Mouse (Mus musculus): ENCODE measurements around the gene Hacd3. TPM values are rescaled to one million over a fixed set of nuclear protein-coding genes. Genes with fewer than 3 reads are reported as not detected.

The Hacd3 gene
- total and polyA plus RNA-seq, 2 experiments from 2014 or later = 35.8 to 37.4 TPM

DNA sequence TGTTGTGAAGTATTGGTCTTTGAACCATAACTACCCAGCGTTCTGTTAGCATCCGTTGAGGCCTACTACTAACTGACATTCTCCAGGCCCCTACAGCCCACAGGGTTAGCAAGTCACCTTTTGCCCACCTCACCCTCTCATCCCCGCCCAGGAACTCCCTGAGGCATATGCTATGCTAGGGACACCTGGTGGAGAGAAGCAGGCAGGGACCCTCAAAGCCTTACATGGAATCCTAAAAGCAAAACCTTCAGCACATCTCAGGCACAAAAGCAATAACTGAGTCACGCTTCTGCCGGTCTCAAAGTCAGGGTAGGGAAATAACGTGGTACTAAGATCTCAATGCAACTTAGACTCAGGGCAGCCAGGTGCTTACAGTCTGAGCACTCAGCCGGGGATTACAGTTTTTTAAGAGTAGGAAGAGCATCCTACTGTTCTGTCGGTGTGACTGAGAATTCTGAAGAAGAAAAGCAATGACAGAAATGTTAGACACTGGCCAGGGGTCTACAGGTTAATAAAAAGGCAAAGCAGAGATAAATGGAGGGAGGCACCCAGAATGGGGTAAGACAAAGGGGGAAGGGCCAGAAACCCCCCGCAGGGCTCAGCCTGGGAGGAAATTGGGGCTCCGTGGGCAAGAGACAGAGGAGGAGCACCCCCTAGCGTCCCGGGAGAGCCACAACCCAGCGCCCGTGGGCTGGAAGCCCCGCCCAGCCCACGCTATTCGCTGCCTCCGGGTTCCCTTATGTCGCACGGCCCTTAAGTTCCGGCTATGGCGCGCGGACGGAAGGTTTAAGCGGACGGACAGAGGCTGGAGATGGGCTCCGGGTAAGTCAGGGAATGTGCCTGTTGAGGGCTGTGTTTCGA lies 61.1 kb downstream of the Hacd3 start, which contains the start of gene Ints14:
Gene Ints14, plus strand, starts transcription at position 789 of the 861 bp plus-strand sequence.
- H3K4me2 ChIP-seq (ENCODE audit: low read depth, low read length) = peak within 1 kb of the TSS; percentile 76
- ATAC-seq (ENCODE audit: insufficient read depth, low read depth) = peak; percentile 98
- WGBS = 3% methylated on average over 29 of the region's 29 CpGs

GRCm38 (mm10) chr9:64957276-64957675 lies 64.2 kb downstream of the Hacd3 start:
- DNase-seq (ENCODE audit: low spot score) (no peak), ATAC-seq (ENCODE audit: insufficient read depth, low read depth) (no peak)
- Histone ChIP-seq H3K9me3 (replicated peaks; ENCODE audit: control insufficient read depth, low read length) (no peaks in the 10 kb centered on the region), H3K9ac (replicated peaks; ENCODE audit: low read depth, low read length) (no peak overlapping the region), H3K4me1 (ENCODE audit: control insufficient read depth, insufficient read depth) (peaks cover 7% of the 10 kb centered on the region; the same call in 1 of the 2 replicates), H3K4me2 (ENCODE audit: low read depth, low read length) (no peak overlapping the region), H3K27ac (ENCODE audit: low read depth) (no peak overlapping the region), H3K4me3 (ENCODE audit: low read depth, low read length) (no peak overlapping the region), H3K36me3 (replicated peaks; ENCODE audit: control insufficient read depth, insufficient read depth, low read length) (no peaks in the 10 kb centered on the region), H3K27me3 (ENCODE audit: control insufficient read depth, insufficient read depth, low read length) (peaks cover 2% of the 10 kb centered on the region; the same call in 1 of the 2 replicates)
- TF ChIP-seq CTCF (IDR thresholded peaks at IDR 0.05; ENCODE audit: low read depth) (no peak), EP300 (IDR thresholded peaks at IDR 0.05; ENCODE audit: low read depth) (no peak)
- WGBS = 74% methylated on average over 3 of the region's 3 CpGs

More for the DNA sequence above, 61.1 kb downstream of the Hacd3 start, which contains the start of gene Ints14:
- Histone ChIP-seq H3K36me3 (replicated peaks; ENCODE audit: control insufficient read depth, insufficient read depth, low read length) (peaks cover 20% of the 10 kb centered on the region), H3K9ac (replicated peaks; ENCODE audit: low read depth, low read length) (peak within 1 kb of the TSS; percentile 88), H3K4me3 (ENCODE audit: low read depth, low read length) (peak within 1 kb of the TSS; percentile 87), H3K27me3 (ENCODE audit: control insufficient read depth, insufficient read depth, low read length) (no peaks in the 10 kb centered on the region), H3K9me3 (replicated peaks; ENCODE audit: control insufficient read depth, low read length) (no peaks in the 10 kb centered on the region), H3K4me1 (ENCODE audit: control insufficient read depth, insufficient read depth) (peaks cover 7% of the 10 kb centered on the region; the same call in 1 of the 2 replicates), H3K27ac (ENCODE audit: low read depth) (peak within 1 kb of the TSS; percentile 90)
- TF ChIP-seq EP300 (IDR thresholded peaks at IDR 0.05; ENCODE audit: low read depth) (no peak), CTCF (IDR thresholded peaks at IDR 0.05; ENCODE audit: low read depth) (peak; percentile 77)
- DNase-seq (ENCODE audit: low spot score) = peak; percentile 86

- Histone ChIP-seq H3K4me2 (ENCODE audit: low read depth, low read length) (peak overlapping the region; percentile 28), H3K4me3 (ENCODE audit: low read depth, low read length) (no peak overlapping the region), H3K9ac (replicated peaks; ENCODE audit: low read depth, low read length) (no peak overlapping the region), H3K4me1 (ENCODE audit: control insufficient read depth, insufficient read depth) (0 out of 2 replicates have a peak, but pooled peaks cover under 1% of the 10 kb centered on the region), H3K9me3 (replicated peaks; ENCODE audit: control insufficient read depth, low read length) (no peaks in the 10 kb centered on the region), H3K27ac (ENCODE audit: low read depth) (no peak overlapping the region), H3K36me3 (replicated peaks; ENCODE audit: control insufficient read depth, insufficient read depth, low read length) (no peaks in the 10 kb centered on the region), H3K27me3 (ENCODE audit: control insufficient read depth, insufficient read depth, low read length) (peaks cover 10% of the 10 kb centered on the region; the same call in 1 of the 2 replicates)
- ATAC-seq (ENCODE audit: insufficient read depth, low read depth) (no peak), DNase-seq (ENCODE audit: low spot score) (no peak)
- WGBS = 21% methylated on average over 12 of the region's 12 CpGs
- TF ChIP-seq CTCF (IDR thresholded peaks at IDR 0.05; ENCODE audit: low read depth) = no peak
- no peak for TF ChIP-seq EP300 (IDR thresholded peaks at IDR 0.05; ENCODE audit: low read depth)
Observed at GRCm38 (mm10) chr9:64956337-64956736, 65.2 kb downstream of the Hacd3 start.

DNA sequence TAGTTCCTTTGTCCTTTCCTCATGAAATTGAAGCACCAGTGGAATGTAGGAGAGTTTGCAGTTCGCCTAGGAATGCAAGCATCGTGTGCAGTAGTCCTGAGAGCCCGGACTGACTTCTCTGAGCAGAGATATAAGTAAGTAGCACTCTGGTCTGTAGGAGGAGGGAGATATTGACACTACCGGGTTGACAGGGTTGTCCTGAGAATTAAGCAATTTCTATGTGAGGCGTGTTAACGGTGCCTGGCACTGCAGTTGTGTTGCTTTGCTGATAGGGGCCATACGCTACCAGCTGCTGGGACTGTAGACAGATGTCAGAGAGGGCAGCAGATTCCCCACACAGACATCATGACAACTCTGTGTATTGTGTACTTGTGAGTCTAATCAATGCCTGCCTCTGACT lies 68.3 kb downstream of the Hacd3 start:
- H3K9me3 ChIP-seq (replicated peaks; ENCODE audit: control insufficient read depth, low read length) = no peaks in the 10 kb centered on the region
- no peaks in the 10 kb centered on the region for H3K4me1 ChIP-seq (ENCODE audit: control insufficient read depth, insufficient read depth)
- TF ChIP-seq CTCF (IDR thresholded peaks at IDR 0.05; ENCODE audit: low read depth) (no peak), EP300 (IDR thresholded peaks at IDR 0.05; ENCODE audit: low read depth) (no peak)
- peaks cover 15% of the 10 kb centered on the region; the same call in 1 of the 2 replicates for H3K27me3 ChIP-seq (ENCODE audit: control insufficient read depth, insufficient read depth, low read length)
- no peak for DNase-seq (ENCODE audit: low spot score)
- H3K36me3 ChIP-seq (replicated peaks; ENCODE audit: control insufficient read depth, insufficient read depth, low read length) = no peaks in the 10 kb centered on the region
- H3K27ac ChIP-seq (ENCODE audit: low read depth) = no peak overlapping the region
- H3K4me3 ChIP-seq (ENCODE audit: low read depth, low read length) = no peak overlapping the region
- no peak for ATAC-seq (ENCODE audit: insufficient read depth, low read depth)
- WGBS = 32% methylated on average over 7 of the region's 7 CpGs
- H3K4me2 ChIP-seq (ENCODE audit: low read depth, low read length) = no peak overlapping the region
- no peak overlapping the region for H3K9ac ChIP-seq (replicated peaks; ENCODE audit: low read depth, low read length)

GRCm38 (mm10) chr9:64952055-64952454 lies 69.4 kb downstream of the Hacd3 start:
- TF ChIP-seq EP300 (IDR thresholded peaks at IDR 0.05; ENCODE audit: low read depth) = no peak
- TF ChIP-seq CTCF (IDR thresholded peaks at IDR 0.05; ENCODE audit: low read depth) = no peak
- no peaks in the 10 kb centered on the region for H3K9me3 ChIP-seq (replicated peaks; ENCODE audit: control insufficient read depth, low read length)
- WGBS = 22% methylated on average over 5 of the region's 5 CpGs
- DNase-seq (ENCODE audit: low spot score) (no peak), ATAC-seq (ENCODE audit: insufficient read depth, low read depth) (no peak)
- H3K4me3 ChIP-seq (ENCODE audit: low read depth, low read length) = no peak overlapping the region
- no peak overlapping the region for H3K27ac ChIP-seq (ENCODE audit: low read depth)
- no peak overlapping the region for H3K9ac ChIP-seq (replicated peaks; ENCODE audit: low read depth, low read length)
- H3K4me1 ChIP-seq (ENCODE audit: control insufficient read depth, insufficient read depth) = no peaks in the 10 kb centered on the region
- H3K27me3 ChIP-seq (ENCODE audit: control insufficient read depth, insufficient read depth, low read length) = peaks cover 15% of the 10 kb centered on the region; the same call in 1 of the 2 replicates
- no peaks in the 10 kb centered on the region for H3K36me3 ChIP-seq (replicated peaks; ENCODE audit: control insufficient read depth, insufficient read depth, low read length)
- H3K4me2 ChIP-seq (ENCODE audit: low read depth, low read length) = no peak overlapping the region

Measured in heart, postnatal 0 days (tissue).